Mouse (Mus musculus): ENCODE data around the gene Mov10l1. TPM values are rescaled to one million over a fixed set of nuclear protein-coding genes. Genes with fewer than 3 reads are reported as not detected.

Mov10l1 gene
- total RNA-seq, 2 experiments from 2014 or later = not detected

- no peak for DNase-seq
- intact Hi-C loops (cut with DNase I; ENCODE audit: low total_unique reads) = no loop called here
Observed at GRCm38 (mm10) chr15:89001245-89001644, 18.5 kb downstream of the Mov10l1 start.

GRCm38 (mm10) chr15:89007002-89007401 lies 24.3 kb downstream of the Mov10l1 start:
- intact Hi-C loops (cut with DNase I; ENCODE audit: low total_unique reads) = no loop called here
- no peak for DNase-seq

- DNase-seq = no peak
- intact Hi-C loops (cut with DNase I; ENCODE audit: low total_unique reads) = no loop called here
Observed at GRCm38 (mm10) chr15:89007781-89008180, 25.1 kb downstream of the Mov10l1 start.

GRCm38 (mm10) chr15:89016722-89017121 lies 34.0 kb downstream of the Mov10l1 start:
- no peak for DNase-seq
- intact Hi-C loops (cut with DNase I; ENCODE audit: low total_unique reads) = no loop called here

- intact Hi-C loops (cut with DNase I; ENCODE audit: low total_unique reads) = no loop called here
- no peak for DNase-seq
Observed at GRCm38 (mm10) chr15:89020085-89020484, 37.4 kb downstream of the Mov10l1 start.

- intact Hi-C loops (cut with DNase I; ENCODE audit: low total_unique reads) = no loop called here
- DNase-seq = no peak
Observed at GRCm38 (mm10) chr15:89020492-89020891, 37.8 kb downstream of the Mov10l1 start.

GRCm38 (mm10) chr15:89044381-89044780 lies 61.7 kb downstream of the Mov10l1 start:
- DNase-seq = no peak
- intact Hi-C loops (cut with DNase I; ENCODE audit: low total_unique reads) = no loop called here

GRCm38 (mm10) chr15:89046356-89046755 lies 63.6 kb downstream of the Mov10l1 start:
- DNase-seq = no peak
- intact Hi-C loops (cut with DNase I; ENCODE audit: low total_unique reads) = no loop called here

- intact Hi-C loops (cut with DNase I; ENCODE audit: low total_unique reads) = no loop called here
Observed at GRCm38 (mm10) chr15:89054666-89055065, 72.0 kb downstream of the Mov10l1 start.

GRCm38 (mm10) chr15:89058736-89059135 lies 76.0 kb downstream of the Mov10l1 start:
- no peak for DNase-seq

More at GRCm38 (mm10) chr15:89054666-89055065, 72.0 kb downstream of the Mov10l1 start:
- no peak for DNase-seq

GRCm38 (mm10) chr15:89059161-89059931 lies 76.6 kb downstream of the Mov10l1 start, which contains the start of gene Panx2:
TSS of gene Panx2 (plus strand) at chr15:89059734.
- intact Hi-C loops (cut with DNase I; ENCODE audit: low total_unique reads) = no loop called here
- no peak for DNase-seq

More at GRCm38 (mm10) chr15:89058736-89059135, 76.0 kb downstream of the Mov10l1 start:
- intact Hi-C loops (cut with DNase I; ENCODE audit: low total_unique reads) = no loop called here

GRCm38 (mm10) chr15:89060032-89060681 lies 77.4 kb downstream of the Mov10l1 start:
- intact Hi-C loops (cut with DNase I; ENCODE audit: low total_unique reads) = no loop called here
- no peak for DNase-seq

GRCm38 (mm10) chr15:89060811-89061460 lies 78.2 kb downstream of the Mov10l1 start:
- intact Hi-C loops (cut with DNase I; ENCODE audit: low total_unique reads) = no loop called here
- DNase-seq = no peak

GRCm38 (mm10) chr15:89061761-89062517 lies 79.2 kb downstream of the Mov10l1 start:
- intact Hi-C loops (cut with DNase I; ENCODE audit: low total_unique reads) = no loop called here

GRCm38 (mm10) chr15:89062518-89062910 lies 79.8 kb downstream of the Mov10l1 start:
- DNase-seq = peak; percentile 1
- intact Hi-C loops (cut with DNase I; ENCODE audit: low total_unique reads) = no loop called here

More at GRCm38 (mm10) chr15:89061761-89062517, 79.2 kb downstream of the Mov10l1 start:
- DNase-seq = peak; percentile 1

GRCm38 (mm10) chr15:89063001-89063400 lies 80.3 kb downstream of the Mov10l1 start:
- peak; percentile 0 for DNase-seq
- intact Hi-C loops (cut with DNase I; ENCODE audit: low total_unique reads) = no loop called here

GRCm38 (mm10) chr15:89063536-89063935 lies 80.8 kb downstream of the Mov10l1 start:
- peak; percentile 1 for DNase-seq
- intact Hi-C loops (cut with DNase I; ENCODE audit: low total_unique reads) = no loop called here

- peak; percentile 0 for DNase-seq
- intact Hi-C loops (cut with DNase I; ENCODE audit: low total_unique reads) = no loop called here
Observed at GRCm38 (mm10) chr15:89064891-89065290, 82.2 kb downstream of the Mov10l1 start.

- DNase-seq = no peak
- intact Hi-C loops (cut with DNase I; ENCODE audit: low total_unique reads) = no loop called here
Observed at GRCm38 (mm10) chr15:89067609-89068008, 84.9 kb downstream of the Mov10l1 start.

- intact Hi-C loops (cut with DNase I; ENCODE audit: low total_unique reads) = no loop called here
- DNase-seq = no peak
Observed at GRCm38 (mm10) chr15:89068226-89068625, 85.5 kb downstream of the Mov10l1 start.

All from gastrocnemius, postnatal 14 days (tissue).